Mouse (Mus musculus): ENCODE measurements around the gene Vps8.
A peak's percentile ranks its signal among the peaks of the same experiment; 100 is the strongest.
"Not testable (repeated sequence)": the region's sequence is repeated elsewhere in the genome, so short reads cannot be mapped to it uniquely, and the experiment has no call there.

The Vps8 gene

GRCm38 (mm10) chr16:21665423-21665986 is 242.6 kb downstream of the Vps8 start:
- DNase-seq (ENCODE audit: low spot score in 2 of 2) = no peak

GRCm38 (mm10) chr16:21671878-21672277 is 249.0 kb downstream of the Vps8 start:
- DNase-seq (ENCODE audit: low spot score in 2 of 2) = no peak

- not testable (repeated sequence) for DNase-seq (ENCODE audit: low spot score in 2 of 2)
Measured at GRCm38 (mm10) chr16:21673046-21673445, 250.1 kb downstream of the Vps8 start.

GRCm38 (mm10) chr16:21673651-21674050 is 250.7 kb downstream of the Vps8 start:
- DNase-seq (ENCODE audit: low spot score in 2 of 2) = not testable (repeated sequence)

GRCm38 (mm10) chr16:21676791-21677190 is 253.9 kb downstream of the Vps8 start:
- no peak for DNase-seq (ENCODE audit: low spot score in 2 of 2)

- DNase-seq (ENCODE audit: low spot score in 2 of 2) = no peak
Measured at GRCm38 (mm10) chr16:21687406-21687805, 264.5 kb downstream of the Vps8 start.

- DNase-seq (ENCODE audit: low spot score in 2 of 2) = no peak
Measured at GRCm38 (mm10) chr16:21689141-21689540, 266.2 kb downstream of the Vps8 start.

GRCm38 (mm10) chr16:21690216-21690755 is 267.4 kb downstream of the Vps8 start:
- no peak for DNase-seq (ENCODE audit: low spot score in 2 of 2)

GRCm38 (mm10) chr16:21693981-21694462 is 271.1 kb downstream of the Vps8 start:
- peak in 1 of 2 experiments; percentile 45 for DNase-seq (ENCODE audit: low spot score in 2 of 2)

All from right cerebral cortex, postnatal 36 days (tissue).